Mouse (Mus musculus): ENCODE measurements around the gene Gck. TPM values are rescaled to one million over a fixed set of nuclear protein-coding genes. Genes with fewer than 3 reads are reported as not detected.

The Gck gene
- polyA plus RNA-seq (2012; rRNA removed), result 0.27 and 0.41 TPM in 2 replicates

DNA sequence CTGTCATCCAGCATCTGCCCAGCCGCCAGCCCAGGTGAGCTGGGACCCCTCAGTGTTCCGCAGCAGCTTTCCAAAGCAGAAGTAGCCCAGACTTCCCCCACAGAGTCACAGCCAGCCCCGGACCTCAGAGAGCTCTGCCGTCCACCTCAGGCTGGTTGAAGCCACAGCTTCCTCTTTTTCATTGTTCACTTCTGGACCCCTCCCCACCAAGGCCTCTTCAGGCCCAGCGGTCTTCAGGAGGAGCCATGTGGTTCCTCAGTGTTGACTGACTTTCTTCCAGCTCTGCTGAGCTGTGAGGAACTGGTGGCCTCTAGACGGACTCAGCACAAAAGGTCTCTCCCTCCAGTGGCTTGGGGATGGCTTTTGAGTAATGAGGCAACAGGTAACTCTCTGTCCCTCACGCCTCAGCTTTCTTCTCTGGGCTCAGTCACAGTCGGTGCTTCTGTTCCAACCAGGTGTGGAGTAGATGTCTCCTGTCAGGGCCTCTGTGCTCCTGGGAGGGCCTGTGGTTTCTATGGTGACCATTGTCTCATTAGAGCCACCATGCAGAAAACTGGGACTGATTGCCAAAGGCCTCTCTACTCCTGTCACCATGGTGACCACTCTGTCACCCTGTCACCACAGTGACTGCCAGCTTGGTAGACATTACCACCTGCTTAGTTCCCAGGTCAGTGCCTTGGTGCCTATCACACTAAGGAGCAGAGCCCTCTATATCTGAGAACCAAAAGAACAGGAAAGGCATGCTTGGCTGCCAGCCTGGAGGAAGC is at the start of gene Gck:
TSS of gene Gck (minus strand) at position 496 of the 767 bp plus-strand sequence.
- 17% methylated on average over 8 of the region's 8 CpGs for WGBS
- TF ChIP-seq CTCF (IDR thresholded peaks at IDR 0.05; ENCODE audit: extremely low read depth, insufficient read depth, insufficient read length, insufficient replicate concordance), result no peak
- TF ChIP-seq POLR2A (IDR thresholded peaks at IDR 0.05; ENCODE audit: low read depth, low read length), result no peak
- Histone ChIP-seq H3K27me3 (ENCODE audit: control insufficient read depth, insufficient read depth, low read length) (no peaks in the 10 kb centered on the region), H3K4me1 (ENCODE audit: control insufficient read depth, insufficient read depth, insufficient read length) (peaks cover 9% of the 10 kb centered on the region; the same call in 1 of the 2 replicates), H3K4me3 (ENCODE audit: extremely low read depth, insufficient read depth, insufficient read length) (no peak within 1 kb of the TSS), H3K27ac (ENCODE audit: insufficient read depth, low read length) (0 out of 2 replicates have a peak within 1 kb of the TSS, but pooled peaks have one; percentile 2), H3K36me3 (ENCODE audit: control insufficient read depth, insufficient read depth, low read length) (no peaks in the 10 kb centered on the region)
- peak in 1 of 2 experiments; percentile 15 for DNase-seq (ENCODE audit: low read depth in 1 of 2, low spot score in 2 of 2)

GRCm38 (mm10) chr11:5998472-5998871 is 48.6 kb upstream of the Gck start:
- Histone ChIP-seq H3K4me1 (ENCODE audit: control insufficient read depth, insufficient read depth, insufficient read length) (peaks cover 41% of the 10 kb centered on the region), H3K36me3 (ENCODE audit: control insufficient read depth, insufficient read depth, low read length) (no peaks in the 10 kb centered on the region), H3K27ac (ENCODE audit: insufficient read depth, low read length) (no peak overlapping the region), H3K27me3 (ENCODE audit: control insufficient read depth, insufficient read depth, low read length) (no peaks in the 10 kb centered on the region), H3K4me3 (ENCODE audit: extremely low read depth, insufficient read depth, insufficient read length) (no peak overlapping the region)
- no peak for DNase-seq (ENCODE audit: low read depth in 1 of 2, low spot score in 2 of 2)
- 90% methylated on average over 2 of the region's 2 CpGs for WGBS
- TF ChIP-seq CTCF (IDR thresholded peaks at IDR 0.05; ENCODE audit: extremely low read depth, insufficient read depth, insufficient read length, insufficient replicate concordance) (no peak), POLR2A (IDR thresholded peaks at IDR 0.05; ENCODE audit: low read depth, low read length) (no peak)

DNA sequence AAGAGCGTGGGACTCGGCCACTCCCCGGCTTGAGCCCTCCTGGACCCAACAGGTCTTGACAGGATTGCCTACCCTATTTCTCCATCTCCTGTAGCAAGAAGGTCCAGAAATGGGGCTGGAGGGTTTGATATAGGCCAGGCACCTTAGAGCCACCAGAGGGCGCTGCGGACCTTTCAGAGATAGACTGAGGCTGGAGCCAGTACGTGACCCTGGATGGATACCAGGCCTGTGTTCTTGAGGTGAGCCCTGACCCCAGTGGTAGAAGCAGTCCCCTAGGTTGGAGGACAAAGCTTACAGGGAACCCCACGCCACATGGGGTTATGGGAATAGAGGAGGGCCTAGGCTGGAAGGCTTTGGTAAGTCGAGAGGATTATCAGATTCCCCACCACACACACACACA is 46.1 kb upstream of the Gck start:
- Histone ChIP-seq H3K36me3 (ENCODE audit: control insufficient read depth, insufficient read depth, low read length) (no peaks in the 10 kb centered on the region), H3K4me3 (ENCODE audit: extremely low read depth, insufficient read depth, insufficient read length) (no peak overlapping the region), H3K27me3 (ENCODE audit: control insufficient read depth, insufficient read depth, low read length) (no peaks in the 10 kb centered on the region), H3K4me1 (ENCODE audit: control insufficient read depth, insufficient read depth, insufficient read length) (peaks cover 18% of the 10 kb centered on the region), H3K27ac (ENCODE audit: insufficient read depth, low read length) (no peak overlapping the region)
- peak; percentile 90 for TF ChIP-seq CTCF (IDR thresholded peaks at IDR 0.05; ENCODE audit: extremely low read depth, insufficient read depth, insufficient read length, insufficient replicate concordance)
- no peak for TF ChIP-seq POLR2A (IDR thresholded peaks at IDR 0.05; ENCODE audit: low read depth, low read length)
- 17% methylated on average over 8 of the region's 8 CpGs for WGBS
- peak; percentile 57 to 79 for DNase-seq (ENCODE audit: low read depth in 1 of 2, low spot score in 2 of 2)

DNA sequence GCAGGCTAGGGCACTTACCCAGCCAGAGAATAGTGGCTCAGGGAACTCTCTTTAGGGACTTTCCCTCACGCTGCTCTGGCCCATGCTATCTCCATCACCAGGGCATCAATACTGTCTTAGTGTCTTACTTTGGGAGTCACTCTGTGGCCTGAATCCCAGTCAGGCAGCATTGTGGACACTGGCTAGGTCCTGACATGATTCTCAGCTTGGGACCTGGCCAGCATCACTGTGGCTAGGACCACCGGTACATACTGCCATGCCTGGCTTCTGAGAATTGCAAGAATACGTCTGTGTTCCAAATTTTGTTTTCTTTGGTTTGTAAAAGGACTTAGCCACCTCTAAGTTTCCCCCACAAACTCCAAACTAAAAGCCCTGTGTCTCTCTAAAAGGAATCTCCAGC is 45.0 kb upstream of the Gck start:
- DNase-seq (ENCODE audit: low read depth in 1 of 2, low spot score in 2 of 2), result no peak
- Histone ChIP-seq H3K4me1 (ENCODE audit: control insufficient read depth, insufficient read depth, insufficient read length) (peaks cover 8% of the 10 kb centered on the region), H3K36me3 (ENCODE audit: control insufficient read depth, insufficient read depth, low read length) (no peaks in the 10 kb centered on the region), H3K4me3 (ENCODE audit: extremely low read depth, insufficient read depth, insufficient read length) (no peak overlapping the region), H3K27ac (ENCODE audit: insufficient read depth, low read length) (no peak overlapping the region), H3K27me3 (ENCODE audit: control insufficient read depth, insufficient read depth, low read length) (no peaks in the 10 kb centered on the region)
- TF ChIP-seq CTCF (IDR thresholded peaks at IDR 0.05; ENCODE audit: extremely low read depth, insufficient read depth, insufficient read length, insufficient replicate concordance) (no peak), POLR2A (IDR thresholded peaks at IDR 0.05; ENCODE audit: low read depth, low read length) (no peak)
- 86% methylated on average over 3 of the region's 3 CpGs for WGBS

GRCm38 (mm10) chr11:5994212-5994611 is 44.3 kb upstream of the Gck start:
- Histone ChIP-seq H3K27me3 (ENCODE audit: control insufficient read depth, insufficient read depth, low read length) (no peaks in the 10 kb centered on the region), H3K27ac (ENCODE audit: insufficient read depth, low read length) (no peak overlapping the region), H3K36me3 (ENCODE audit: control insufficient read depth, insufficient read depth, low read length) (no peaks in the 10 kb centered on the region), H3K4me1 (ENCODE audit: control insufficient read depth, insufficient read depth, insufficient read length) (peaks cover 1% of the 10 kb centered on the region; the same call in 1 of the 2 replicates), H3K4me3 (ENCODE audit: extremely low read depth, insufficient read depth, insufficient read length) (no peak overlapping the region)
- 88% methylated on average over 5 of the region's 5 CpGs for WGBS
- DNase-seq (ENCODE audit: low read depth in 1 of 2, low spot score in 2 of 2), result no peak
- TF ChIP-seq CTCF (IDR thresholded peaks at IDR 0.05; ENCODE audit: extremely low read depth, insufficient read depth, insufficient read length, insufficient replicate concordance) (no peak), POLR2A (IDR thresholded peaks at IDR 0.05; ENCODE audit: low read depth, low read length) (no peak)

DNA sequence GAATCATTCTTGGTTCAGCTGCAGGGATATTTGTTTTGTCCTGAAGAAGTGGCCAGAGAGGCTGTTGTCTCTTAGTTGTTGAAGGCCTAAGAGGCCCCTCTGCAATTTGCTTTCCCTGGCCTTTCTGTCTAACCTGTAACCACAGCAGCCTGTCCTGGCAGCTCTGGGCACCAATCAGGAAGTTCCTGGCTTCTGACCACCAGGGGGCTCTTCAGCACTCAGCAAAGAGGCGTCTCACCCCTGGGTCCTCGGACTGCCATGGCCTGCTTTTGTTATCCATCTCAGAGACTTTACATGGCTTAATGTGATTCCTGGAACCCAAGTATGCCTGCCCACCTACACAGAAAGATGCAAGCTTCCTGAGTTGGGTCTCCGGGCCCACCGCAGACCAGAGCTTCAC is 41.0 kb upstream of the Gck start:
- Histone ChIP-seq H3K36me3 (ENCODE audit: control insufficient read depth, insufficient read depth, low read length) (no peaks in the 10 kb centered on the region), H3K4me3 (ENCODE audit: extremely low read depth, insufficient read depth, insufficient read length) (no peak overlapping the region), H3K4me1 (ENCODE audit: control insufficient read depth, insufficient read depth, insufficient read length) (no peaks in the 10 kb centered on the region), H3K27me3 (ENCODE audit: control insufficient read depth, insufficient read depth, low read length) (no peaks in the 10 kb centered on the region), H3K27ac (ENCODE audit: insufficient read depth, low read length) (no peak overlapping the region)
- TF ChIP-seq POLR2A (IDR thresholded peaks at IDR 0.05; ENCODE audit: low read depth, low read length) (no peak), CTCF (IDR thresholded peaks at IDR 0.05; ENCODE audit: extremely low read depth, insufficient read depth, insufficient read length, insufficient replicate concordance) (peak; percentile 78)
- WGBS, result 45% methylated on average over 4 of the region's 4 CpGs
- DNase-seq (ENCODE audit: low read depth in 1 of 2, low spot score in 2 of 2), result peak; percentile 38 to 51
